Mouse (Mus musculus) forebrain, embryonic 11.5 days (tissue): ENCODE data around the gene Mymx. TPM values are rescaled to one million over a fixed set of nuclear protein-coding genes. Genes with fewer than 3 reads are reported as not detected.

Source experiments
- ATAC-seq: fragments of 200-750 bp; cut with Nextera tagmentation; replicated peaks from 2 replicates; pipeline ENCODE4 v1.8.0; 2017; ENCODE audit warnings: moderate TSS enrichment; ENCODE audit not compliant: low FRiP score
- DNase-seq: peaks from one replicate; pipeline ENCODE4 v3.0.0-alpha.2; 2017; ENCODE audit warnings: low spot score
- H3K27ac ChIP-seq: fragments of 300-500 bp; sonication (generic); 2 replicates; pipeline ENCODE4 v1.5.1; 2014; ENCODE audit warnings: low read depth, low read length
- H3K27me3 ChIP-seq: fragments of 300-500 bp; sonication (generic); 2 replicates; pipeline ENCODE4 v1.6.1; 2014; ENCODE audit warnings: mild to moderate bottlenecking, low read length, mixed read lengths; ENCODE audit not compliant: control insufficient read depth, insufficient read depth
- H3K36me3 ChIP-seq: fragments of 300-500 bp; sonication (generic); 2 replicates; pipeline ENCODE4 v1.6.1; 2014; ENCODE audit warnings: mild to moderate bottlenecking, low read length, moderate library complexity, mixed read lengths; ENCODE audit not compliant: control insufficient read depth, insufficient read depth
- H3K4me1 ChIP-seq: fragments of 300-500 bp; sonication (generic); replicated peaks from 2 replicates; pipeline ENCODE4 v1.6.1; 2014; ENCODE audit warnings: low read length, mixed read lengths; ENCODE audit not compliant: control insufficient read depth, insufficient read depth
- H3K4me2 ChIP-seq: fragments of 300-500 bp; sonication (generic); 2 replicates; pipeline ENCODE4 v1.6.1; 2014; ENCODE audit warnings: low read depth, mild to moderate bottlenecking, low read length, moderate library complexity, mixed read lengths; ENCODE audit not compliant: severe bottlenecking
- H3K4me3 ChIP-seq: fragments of 300-500 bp; sonication (generic); 2 replicates; pipeline ENCODE4 v1.5.1; 2014; ENCODE audit warnings: low read depth, low read length
- H3K9ac ChIP-seq: fragments of 300-500 bp; sonication (generic); 2 replicates; pipeline ENCODE4 v1.6.1; 2014; ENCODE audit warnings: low read length
- H3K9me3 ChIP-seq: fragments of 300-500 bp; sonication (generic); 2 replicates; pipeline ENCODE4 v1.6.1; 2016; ENCODE audit warnings: low read length, mixed read lengths; ENCODE audit not compliant: control insufficient read depth
- WGBS: fragments of 180-500 bp; shearing (Covaris S2); extraction: QIAGEN DNeasy Blood & Tissue Kit; methylation state at CpG from one replicate; pipeline ENCODE4 v1.1.7; 2014; 5-methylcytosine and 5-hydroxymethylcytosine counted together
- polyA plus RNA-seq: library from polyadenylated mRNA; unstranded; fragments of >200 nt; fragmentation: Nextera tagmentation; extraction: Ambion mirVana; gene quantifications from 2 replicates; pipeline ENCODE4 v1.2.1, GENCODE M21; 2014

The Mymx gene
- polyA plus RNA-seq, 1 experiment from 2014 or later: not detected

GRCm38 (mm10) chr17:45595736-45596390, 6.0 kb downstream of the Mymx start:
- ATAC-seq (no peak; the same call in 1 of the 2 replicates), DNase-seq (no peak)
- Histone ChIP-seq H3K9me3 (no peaks in the 10 kb centered on the region), H3K27ac (no peak overlapping the region), H3K9ac (peak overlapping the region; percentile 61), H3K4me3 (peak overlapping the region; percentile 49), H3K4me1 (peaks cover 18% of the 10 kb centered on the region), H3K4me2 (peak overlapping the region; percentile 98), H3K36me3 (no peaks in the 10 kb centered on the region), H3K27me3 (peaks cover 28% of the 10 kb centered on the region)
- 3% methylated on average over 23 of the region's 23 CpGs for WGBS

- H3K4me3 ChIP-seq: peak overlapping the region; percentile 49
- ATAC-seq (peak; percentile 82), DNase-seq (peak; percentile 89)
- H3K9ac ChIP-seq: peak overlapping the region; percentile 61
- peaks cover 22% of the 10 kb centered on the region for H3K27me3 ChIP-seq
- 1% methylated on average over 58 of the region's 58 CpGs for WGBS
- no peak overlapping the region for H3K27ac ChIP-seq
- H3K36me3 ChIP-seq: no peaks in the 10 kb centered on the region
- H3K9me3 ChIP-seq: no peaks in the 10 kb centered on the region
- H3K4me2 ChIP-seq: peak overlapping the region; percentile 98
- peaks cover 18% of the 10 kb centered on the region for H3K4me1 ChIP-seq
These were observed 6.8 kb downstream of the Mymx start for GRCm38 (mm10) chr17:45594881-45595735.

GRCm38 (mm10) chr17:45594195-45594594, 7.7 kb downstream of the Mymx start:
- peaks cover 19% of the 10 kb centered on the region for H3K27me3 ChIP-seq
- H3K4me3 ChIP-seq: peak overlapping the region; percentile 49; the same call in 1 of the 2 replicates
- 52% methylated on average over 8 of the region's 8 CpGs for WGBS
- no peak overlapping the region for H3K27ac ChIP-seq
- no peaks in the 10 kb centered on the region for H3K36me3 ChIP-seq
- H3K4me2 ChIP-seq: peak overlapping the region; percentile 98
- no peak for ATAC-seq
- no peak for DNase-seq
- H3K9me3 ChIP-seq: no peaks in the 10 kb centered on the region
- no peak overlapping the region; the same call in 1 of the 2 replicates for H3K9ac ChIP-seq
- peaks cover 14% of the 10 kb centered on the region for H3K4me1 ChIP-seq

GRCm38 (mm10) chr17:45593479-45593878, 8.4 kb downstream of the Mymx start:
- Histone ChIP-seq H3K4me2 (peak overlapping the region; percentile 98; the same call in 1 of the 2 replicates), H3K27me3 (peaks cover 19% of the 10 kb centered on the region), H3K4me3 (peak overlapping the region; percentile 7; the same call in 1 of the 2 replicates), H3K9me3 (no peaks in the 10 kb centered on the region), H3K4me1 (peaks cover 14% of the 10 kb centered on the region), H3K9ac (no peak overlapping the region; the same call in 1 of the 2 replicates), H3K36me3 (no peaks in the 10 kb centered on the region), H3K27ac (no peak overlapping the region)
- peak; percentile 54 for DNase-seq
- 16% methylated on average over 8 of the region's 8 CpGs for whole genome bisulfite sequencing
- ATAC-seq: no peak

- Histone ChIP-seq H3K4me2 (0 out of 2 replicates have a peak overlapping the region, but pooled peaks have one; percentile 8), H3K9ac (no peak overlapping the region; the same call in 1 of the 2 replicates), H3K4me3 (no peak overlapping the region), H3K9me3 (no peaks in the 10 kb centered on the region), H3K27ac (no peak overlapping the region), H3K27me3 (peaks cover 19% of the 10 kb centered on the region), H3K4me1 (peaks cover 14% of the 10 kb centered on the region), H3K36me3 (no peaks in the 10 kb centered on the region)
- WGBS: 51% methylated on average over 8 of the region's 8 CpGs
- no peak for ATAC-seq
- DNase-seq: peak; percentile 52
These were observed 9.1 kb downstream of the Mymx start for GRCm38 (mm10) chr17:45592606-45593431.

- Histone ChIP-seq H3K27ac (no peak overlapping the region), H3K4me1 (peaks cover 14% of the 10 kb centered on the region), H3K9ac (no peak overlapping the region; the same call in 1 of the 2 replicates), H3K36me3 (no peaks in the 10 kb centered on the region), H3K4me2 (no peak overlapping the region), H3K4me3 (no peak overlapping the region), H3K27me3 (peaks cover 19% of the 10 kb centered on the region), H3K9me3 (no peaks in the 10 kb centered on the region)
- no peak for DNase-seq
- 56% methylated on average over 16 of the region's 16 CpGs for WGBS
- no peak for ATAC-seq
These were observed 9.9 kb downstream of the Mymx start for GRCm38 (mm10) chr17:45591701-45592605.

- Histone ChIP-seq H3K9ac (no peak overlapping the region), H3K4me1 (peaks cover 5% of the 10 kb centered on the region; the same call in 1 of the 2 replicates), H3K4me2 (no peak overlapping the region), H3K4me3 (no peak overlapping the region), H3K27me3 (peaks cover 13% of the 10 kb centered on the region), H3K27ac (no peak overlapping the region), H3K9me3 (no peaks in the 10 kb centered on the region), H3K36me3 (no peaks in the 10 kb centered on the region)
- DNase-seq: peak; percentile 41
- no peak for ATAC-seq
- 80% methylated on average over 6 of the region's 6 CpGs for WGBS
These were observed 11.5 kb downstream of the Mymx start for GRCm38 (mm10) chr17:45590410-45590809.
